Mouse (Mus musculus) cerebellum, adult 11-12 months (tissue): Measurements from ENCODE around the gene Tvp23a.

Source experiments
- DNase-seq: peaks from one replicate; pipeline ENCODE4 v3.0.0; 2022

Gene Tvp23a

GRCm38 (mm10) chr16:10447264-10447594 is at the start of gene Tvp23a:
Gene Tvp23a, minus strand, starts transcription at chr16:10447362.
- peak; percentile 88 for DNase-seq

GRCm38 (mm10) chr16:10495824-10496298 is 48.7 kb upstream of the Tvp23a start:
- no peak for DNase-seq

- DNase-seq, result no peak
These were observed 45.4 kb upstream of the Tvp23a start for GRCm38 (mm10) chr16:10492587-10492986.

GRCm38 (mm10) chr16:10491716-10492115 is 44.6 kb upstream of the Tvp23a start:
- DNase-seq, result no peak

- no peak for DNase-seq
These were observed 43.5 kb upstream of the Tvp23a start for GRCm38 (mm10) chr16:10490503-10491150.

- no peak for DNase-seq
These were observed 42.8 kb upstream of the Tvp23a start for GRCm38 (mm10) chr16:10489904-10490457.

- no peak for DNase-seq
These were observed 42.3 kb upstream of the Tvp23a start for GRCm38 (mm10) chr16:10489483-10489882.

GRCm38 (mm10) chr16:10488769-10489481 is 41.8 kb upstream of the Tvp23a start:
- DNase-seq, result no peak

- DNase-seq, result no peak
These were observed 40.8 kb upstream of the Tvp23a start for GRCm38 (mm10) chr16:10487895-10488493.

- DNase-seq, result no peak
These were observed 39.8 kb upstream of the Tvp23a start for GRCm38 (mm10) chr16:10486993-10487392.

- no peak for DNase-seq
These were observed 35.2 kb upstream of the Tvp23a start for GRCm38 (mm10) chr16:10482343-10482742.

- no peak for DNase-seq
These were observed 32.7 kb upstream of the Tvp23a start, which contains the start of gene Ciita for GRCm38 (mm10) chr16:10479857-10480256. Gene Ciita, plus strand, starts transcription at chr16:10480059.

- no peak for DNase-seq
These were observed 28.8 kb upstream of the Tvp23a start for GRCm38 (mm10) chr16:10475919-10476318.

GRCm38 (mm10) chr16:10474956-10475355 is 27.8 kb upstream of the Tvp23a start:
- DNase-seq, result no peak

- no peak for DNase-seq
These were observed 24.8 kb upstream of the Tvp23a start for GRCm38 (mm10) chr16:10471950-10472349.

- no peak for DNase-seq
These were observed 21.0 kb upstream of the Tvp23a start for GRCm38 (mm10) chr16:10468201-10468600.

GRCm38 (mm10) chr16:10467391-10468107 is 20.4 kb upstream of the Tvp23a start:
- DNase-seq, result no peak

GRCm38 (mm10) chr16:10465011-10465681 is 18.0 kb upstream of the Tvp23a start:
- no peak for DNase-seq

GRCm38 (mm10) chr16:10461178-10461577 is 14.0 kb upstream of the Tvp23a start:
- DNase-seq, result no peak

- DNase-seq, result no peak
These were observed 13.0 kb upstream of the Tvp23a start for GRCm38 (mm10) chr16:10460188-10460587.

GRCm38 (mm10) chr16:10454583-10454974 is 7.4 kb upstream of the Tvp23a start:
- no peak for DNase-seq

GRCm38 (mm10) chr16:10453872-10454582 is 6.9 kb upstream of the Tvp23a start:
- no peak for DNase-seq
